Mouse (Mus musculus) adipocyte (in vitro differentiated cells): Measurements from ENCODE around the gene Twnk.

Source experiments
- DNase-seq: peaks from one replicate; pipeline ENCODE4 v3.0.0-alpha.2; 2016; ENCODE audit warnings: low spot score

Twnk gene

GRCm38 (mm10) chr19:45005444-45005843, at the start of gene Twnk:
Gene Twnk, plus strand, starts transcription at chr19:45005663.
- DNase-seq: peak; percentile 74

GRCm38 (mm10) chr19:44959633-44960032, 45.8 kb upstream of the Twnk start:
- DNase-seq: no peak

- no peak for DNase-seq
These were observed 39.5 kb upstream of the Twnk start for GRCm38 (mm10) chr19:44965978-44966377.

DNA sequence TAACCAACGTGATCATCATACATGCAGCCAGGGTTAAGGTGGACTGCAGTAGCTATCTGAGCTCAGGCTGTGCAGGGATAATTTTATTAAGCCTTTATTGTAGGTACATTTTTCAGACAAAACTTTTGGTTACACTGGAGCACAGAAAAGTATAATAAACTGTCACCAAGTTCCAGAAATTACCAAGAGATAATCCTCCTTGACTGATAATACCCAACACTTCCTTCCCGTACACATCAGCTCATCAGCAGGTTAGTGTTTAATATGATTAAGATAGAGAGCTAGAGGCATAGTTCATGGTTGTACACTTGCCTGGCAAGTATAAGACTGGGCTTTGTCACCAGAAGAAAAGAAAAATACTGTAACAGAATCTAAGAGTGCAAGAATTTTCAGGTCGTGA, 37.1 kb upstream of the Twnk start:
- no peak for DNase-seq

GRCm38 (mm10) chr19:44976636-44977035, 28.8 kb upstream of the Twnk start:
- DNase-seq: no peak

GRCm38 (mm10) chr19:44977148-44977547, 28.3 kb upstream of the Twnk start:
- DNase-seq: no peak

DNA sequence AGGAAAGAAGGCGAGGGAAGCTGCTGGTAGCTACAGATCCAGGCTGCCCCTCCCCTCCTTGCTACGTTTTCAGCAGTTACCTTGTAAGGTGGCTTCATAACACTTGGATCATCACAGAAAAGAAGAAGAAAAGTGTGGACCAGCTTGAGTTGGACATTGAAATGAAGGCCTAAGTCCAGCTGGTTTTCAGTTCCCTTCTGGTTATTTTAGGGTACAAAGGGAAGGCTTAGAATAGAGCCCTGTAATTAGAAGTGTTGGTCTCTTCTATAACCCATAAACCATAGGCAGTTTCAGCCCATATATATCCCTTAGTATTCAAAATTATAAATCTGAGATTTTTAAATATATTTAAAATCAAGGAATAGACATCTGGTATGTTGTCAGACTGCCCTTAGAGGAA, 24.7 kb upstream of the Twnk start:
- DNase-seq: no peak

DNA sequence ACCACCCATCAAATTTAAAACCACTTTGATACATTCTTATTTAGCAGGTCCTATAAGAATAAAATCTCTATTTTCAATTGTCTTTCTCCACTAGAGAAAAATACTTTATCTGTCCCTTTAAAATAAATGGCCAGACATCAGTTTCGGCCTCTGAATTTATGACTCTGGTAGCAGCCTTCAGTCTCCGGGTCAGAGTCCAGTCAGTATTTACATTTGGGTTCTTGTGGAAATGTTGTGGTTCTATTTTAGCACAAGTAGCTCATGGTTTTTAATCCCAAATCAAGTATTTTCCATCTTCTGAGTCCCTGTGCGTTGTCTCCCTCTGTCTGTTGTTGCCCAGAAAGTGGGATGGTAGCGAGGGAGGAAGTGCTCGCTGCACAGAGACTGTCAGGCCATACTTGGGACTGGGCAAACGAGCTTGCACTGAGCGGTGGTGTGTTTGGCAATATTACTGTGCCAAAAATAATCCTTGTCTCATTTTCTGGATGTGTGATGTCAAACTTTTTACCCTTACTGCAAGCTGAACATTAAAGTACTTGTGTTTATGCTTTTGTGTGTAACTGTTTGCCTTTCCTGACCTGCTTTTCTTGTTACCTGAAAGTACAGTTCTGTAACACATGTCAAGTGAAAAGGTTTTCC, 22.9 kb upstream of the Twnk start:
- DNase-seq: no peak

- no peak for DNase-seq
These were observed 22.1 kb upstream of the Twnk start for GRCm38 (mm10) chr19:44983366-44983765.

DNA sequence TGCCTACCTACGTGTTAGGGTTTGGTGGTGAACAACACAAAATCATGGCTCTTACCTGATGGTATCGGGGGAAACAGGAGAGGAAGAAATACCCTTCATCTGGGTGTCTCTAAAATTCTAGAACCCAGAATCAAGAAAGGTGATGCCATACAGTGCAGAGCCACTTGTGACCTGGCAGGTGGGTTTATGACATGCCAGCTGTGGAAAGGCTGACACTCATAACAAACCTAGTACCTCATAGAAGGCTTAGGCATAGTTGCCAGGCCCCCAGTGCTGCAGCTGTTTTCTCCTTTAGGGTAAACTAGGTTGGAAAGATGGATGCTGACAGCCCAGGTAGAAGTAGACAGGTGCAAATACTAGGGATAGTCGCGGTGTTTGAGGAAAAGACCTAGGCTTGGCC, 21.0 kb upstream of the Twnk start:
- no peak for DNase-seq

DNA sequence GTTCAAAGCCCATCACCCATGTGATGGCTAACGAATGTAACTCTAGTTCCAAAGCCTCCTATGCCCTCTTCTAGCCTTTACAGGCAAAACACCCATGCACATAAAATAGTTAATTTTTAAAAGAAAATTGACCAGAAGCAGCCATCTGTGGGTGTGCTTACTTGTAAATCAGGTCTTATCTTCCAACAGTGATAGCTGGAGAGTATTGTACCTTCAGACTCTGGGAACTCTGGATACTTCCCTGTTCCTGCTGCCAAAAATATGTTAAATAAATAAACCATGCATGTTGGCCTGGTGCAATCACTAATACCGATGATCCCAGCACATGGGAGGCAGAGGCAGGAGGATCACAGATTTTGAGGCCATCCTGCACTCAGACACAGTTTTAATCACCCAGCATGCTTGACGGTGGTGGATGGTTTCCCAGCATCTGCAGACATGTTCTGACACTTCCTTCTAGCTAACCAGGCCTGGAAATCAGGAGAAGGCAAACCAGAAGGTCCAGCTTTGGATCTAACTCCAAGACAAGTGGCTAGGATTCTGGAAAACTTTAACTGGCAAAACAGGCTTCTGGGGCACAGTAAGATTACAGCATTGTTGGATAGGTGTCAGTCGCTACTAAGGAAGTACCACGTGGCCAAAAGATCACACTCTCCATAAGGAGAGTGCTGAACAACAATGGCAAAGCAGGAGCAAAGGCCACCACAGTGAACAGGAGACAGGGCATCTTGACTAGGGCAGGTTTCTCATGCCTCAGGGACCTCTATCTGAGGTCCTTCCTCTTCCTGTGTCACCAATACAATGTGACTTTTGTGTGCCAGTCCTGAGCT, 20.1 kb upstream of the Twnk start:
- DNase-seq: peak; percentile 28

GRCm38 (mm10) chr19:44987004-44987403, 18.5 kb upstream of the Twnk start:
- DNase-seq: no peak

GRCm38 (mm10) chr19:44987851-44988250, 17.6 kb upstream of the Twnk start:
- no peak for DNase-seq

- no peak for DNase-seq
These were observed 17.1 kb upstream of the Twnk start for GRCm38 (mm10) chr19:44988321-44988720.

DNA sequence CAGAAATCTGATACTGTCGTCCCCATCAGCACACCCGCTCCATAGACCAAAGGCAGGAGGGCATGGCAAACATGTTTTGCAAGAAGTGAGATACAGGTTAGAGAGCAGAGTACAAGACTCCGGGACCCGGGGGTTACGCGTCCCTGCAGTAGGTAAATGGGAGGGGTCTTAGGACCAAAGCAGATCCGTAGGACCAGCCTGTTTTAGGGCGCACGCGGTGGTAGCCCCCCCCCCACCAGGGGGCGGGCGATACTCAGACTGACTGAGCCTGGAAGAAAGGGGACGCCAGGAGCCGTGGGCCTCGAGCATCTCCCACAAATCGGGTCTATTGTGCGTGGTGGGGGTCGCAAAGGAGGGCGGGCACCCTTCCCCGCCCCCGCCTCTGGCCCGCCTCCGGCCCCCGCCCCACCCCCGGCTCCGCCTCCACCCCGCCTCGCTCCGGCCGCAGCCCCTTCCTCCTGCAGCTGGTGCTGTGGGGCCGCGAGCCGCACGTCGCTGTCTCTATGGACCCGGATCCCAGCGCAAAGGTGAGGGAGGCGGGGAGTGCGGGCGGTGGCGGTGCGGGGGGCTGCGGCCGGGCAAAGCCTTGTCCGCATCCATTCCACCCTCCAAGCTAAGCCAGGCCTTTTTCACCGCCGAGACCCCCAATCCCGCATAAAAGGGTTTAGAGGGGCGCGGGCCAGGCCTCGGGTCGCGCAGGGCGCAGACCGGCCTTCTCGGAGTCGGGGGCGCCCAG, 16.5 kb upstream of the Twnk start, which contains the start of gene Sema4g:
Sema4g (plus strand) TSS at position 271 of the 736 bp plus-strand sequence.
- DNase-seq: no peak

DNA sequence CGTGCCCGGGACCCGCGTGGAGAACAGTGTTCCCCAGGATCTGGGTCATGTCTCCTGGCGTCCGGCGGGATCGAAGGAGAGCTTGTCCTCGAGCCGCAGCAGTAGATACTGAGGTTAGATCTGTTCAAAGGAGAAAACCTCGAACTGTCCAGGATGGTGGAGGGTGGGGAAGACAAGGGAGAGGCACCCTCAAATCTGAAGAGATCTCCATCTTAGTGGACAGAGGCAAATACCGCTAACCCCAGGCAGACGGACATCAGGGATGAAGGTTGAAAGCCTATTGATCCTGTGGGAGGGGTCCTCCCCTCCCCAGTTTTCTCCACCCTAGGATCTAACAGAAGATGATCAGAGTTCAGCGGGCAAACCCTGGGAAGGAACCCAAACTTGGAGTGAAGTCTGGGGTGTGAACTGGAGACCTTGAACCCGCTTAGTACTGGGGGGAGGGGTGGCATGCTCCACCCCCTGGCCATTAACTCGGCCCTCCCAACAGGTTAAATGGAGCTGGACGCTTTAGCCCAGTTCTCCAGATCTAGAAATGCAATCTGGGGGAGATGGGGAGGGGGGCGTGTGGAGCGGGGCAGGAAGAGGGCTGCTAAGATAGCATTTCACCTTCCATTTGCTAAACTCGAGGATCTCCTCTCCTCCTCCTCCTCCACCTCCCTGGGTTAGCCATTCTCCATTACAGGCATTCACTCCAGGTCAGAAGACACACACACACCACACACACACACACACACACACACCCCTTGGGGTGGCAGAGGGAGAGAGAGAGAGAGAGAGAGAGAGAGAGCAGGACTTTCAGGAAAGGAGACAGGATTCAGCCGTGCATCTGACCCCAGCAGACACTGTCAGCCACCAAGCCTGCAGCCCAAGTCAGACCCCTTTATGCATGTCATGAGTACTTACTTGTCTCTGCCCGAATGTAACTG, 15.6 kb upstream of the Twnk start:
- no peak for DNase-seq

DNA sequence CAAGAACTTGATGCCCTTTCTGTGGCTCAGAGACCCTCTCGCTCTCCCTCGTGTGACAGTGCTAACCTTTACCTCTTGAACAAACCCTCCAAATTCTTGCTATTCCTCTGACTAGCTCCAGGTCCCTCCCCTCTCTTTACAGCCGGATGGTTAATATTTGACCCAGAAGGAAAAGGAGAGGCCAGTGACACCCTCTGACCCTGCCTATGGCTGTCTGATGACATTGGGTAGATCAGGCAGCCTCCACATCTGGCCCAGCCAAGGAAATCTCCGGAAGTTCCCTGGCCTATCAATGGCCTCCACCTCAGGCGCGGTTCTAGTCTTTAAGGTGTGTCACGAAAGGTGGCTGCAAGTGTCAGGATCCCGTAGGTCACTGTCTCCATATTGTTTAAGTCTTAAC, 14.4 kb upstream of the Twnk start:
- no peak for DNase-seq

- DNase-seq: no peak
These were observed 13.2 kb upstream of the Twnk start for GRCm38 (mm10) chr19:44992246-44992645.

DNA sequence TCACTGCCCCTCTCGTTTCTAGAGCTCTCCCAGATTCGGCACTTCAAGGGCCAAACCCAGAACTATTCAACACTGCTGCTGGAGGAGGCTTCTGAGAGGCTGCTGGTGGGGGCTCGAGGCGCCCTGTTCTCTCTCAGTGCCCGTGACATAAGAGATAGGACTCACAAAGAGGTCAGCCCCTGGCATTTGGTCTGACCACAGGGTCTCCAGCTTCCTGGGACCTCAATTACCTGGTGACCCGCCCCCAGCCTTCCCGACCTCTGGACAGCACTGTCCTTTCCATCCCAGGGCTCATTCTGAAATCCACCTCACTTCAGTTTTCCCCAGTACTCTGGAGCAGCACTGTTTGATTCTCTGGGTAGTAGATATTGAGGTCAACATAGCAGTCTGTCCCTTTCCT, 12.8 kb upstream of the Twnk start:
- no peak for DNase-seq

DNA sequence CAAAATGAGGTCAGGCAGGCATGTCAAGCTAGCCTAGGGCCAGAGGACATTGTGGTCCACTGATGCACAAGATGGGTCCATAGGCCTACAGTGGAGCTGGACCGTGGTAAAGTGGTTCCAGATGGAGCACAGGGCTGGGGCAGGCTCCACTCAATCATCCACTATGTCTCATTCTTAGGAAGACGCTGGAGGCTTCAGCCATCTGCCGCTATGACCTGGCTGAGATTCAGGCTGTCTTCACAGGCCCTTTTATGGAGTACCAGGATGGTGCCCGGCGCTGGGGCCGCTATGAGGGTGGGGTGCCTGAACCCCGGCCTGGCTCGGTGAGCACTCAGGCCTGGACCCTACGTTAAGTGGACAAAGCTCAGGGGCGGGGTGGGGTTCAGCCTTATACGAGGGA, 7.7 kb upstream of the Twnk start:
- DNase-seq: no peak

DNA sequence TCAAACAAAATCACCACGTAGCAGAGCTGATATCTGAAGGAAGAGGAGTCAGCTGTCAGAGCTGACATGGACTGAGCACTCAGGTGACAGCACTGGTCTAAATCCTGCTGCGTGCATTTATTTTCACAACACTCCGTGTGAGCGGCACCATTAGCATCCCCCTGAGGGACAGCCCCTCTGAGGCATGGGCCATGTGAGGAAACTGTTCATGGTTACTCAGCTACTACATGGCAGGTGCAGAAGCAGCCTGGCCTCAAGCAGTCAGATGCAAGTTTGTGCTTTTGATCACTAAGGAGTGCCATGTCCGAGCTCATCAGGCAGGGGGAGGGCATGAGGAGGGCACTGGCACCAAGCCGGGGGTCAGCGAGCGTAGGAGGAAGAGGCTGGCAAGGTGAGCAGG, 5.8 kb upstream of the Twnk start:
- no peak for DNase-seq

- DNase-seq: no peak
These were observed 3.2 kb upstream of the Twnk start for GRCm38 (mm10) chr19:45002301-45002700.
